Mouse (Mus musculus) left cerebral cortex, adult 9 months (tissue): ENCODE results near the gene Tdrd5.
"Not testable (repeated sequence)": the region's sequence is repeated elsewhere in the genome, so short reads cannot be mapped to it uniquely, and the experiment has no call there.

Experiments
- DNase-seq, 2 experiments: peaks; one replicate each; pipeline ENCODE4 v3.0.0; 2022; ENCODE audit warnings: low spot score in 2 of 2

The Tdrd5 gene

DNA sequence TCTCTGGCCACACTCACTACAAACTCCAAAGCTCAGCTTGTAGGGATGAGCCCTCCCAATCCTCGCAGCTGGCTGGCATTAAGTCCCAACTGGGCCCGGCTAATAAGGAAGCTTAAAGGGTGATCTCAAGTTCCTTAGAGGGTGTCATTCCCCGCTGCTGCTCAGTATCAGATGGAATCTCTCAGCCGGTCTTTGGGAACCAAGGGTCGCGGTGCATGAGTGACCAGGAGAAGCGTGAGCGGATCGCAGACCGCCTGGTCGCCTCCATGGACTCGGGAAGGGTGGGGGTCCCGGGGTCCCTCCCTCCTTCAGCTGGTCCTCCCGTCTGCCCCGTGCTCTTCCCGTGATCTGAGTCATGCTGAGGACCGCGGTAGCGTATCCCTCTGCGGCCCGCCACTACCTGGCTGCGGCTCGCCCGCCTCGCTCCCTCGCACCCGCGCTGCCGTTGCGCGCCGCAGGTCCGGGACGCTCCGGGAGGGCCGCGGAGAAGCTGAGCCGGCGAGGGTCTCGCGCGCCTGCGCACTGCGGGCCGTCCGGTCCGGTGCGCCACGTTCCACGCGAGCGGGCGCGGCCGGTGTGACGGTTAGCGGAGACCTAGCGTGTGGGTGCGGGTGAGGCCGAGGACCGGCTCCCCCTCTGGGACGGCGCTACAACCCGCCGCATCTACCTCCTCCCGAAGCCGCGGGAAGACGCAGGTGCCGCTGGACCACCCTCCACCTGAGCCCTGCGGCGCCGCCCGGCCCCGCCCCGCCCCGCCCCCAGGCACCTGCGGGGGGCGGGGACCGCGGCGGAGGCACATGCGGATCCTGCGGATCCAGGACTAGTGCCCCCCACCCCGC is at the start of gene Tdrd5:
TSS of gene Tdrd5 (minus strand) at position 754 of the 839 bp plus-strand sequence.
- peak in 1 of 2 experiments; percentile 43 for DNase-seq

DNA sequence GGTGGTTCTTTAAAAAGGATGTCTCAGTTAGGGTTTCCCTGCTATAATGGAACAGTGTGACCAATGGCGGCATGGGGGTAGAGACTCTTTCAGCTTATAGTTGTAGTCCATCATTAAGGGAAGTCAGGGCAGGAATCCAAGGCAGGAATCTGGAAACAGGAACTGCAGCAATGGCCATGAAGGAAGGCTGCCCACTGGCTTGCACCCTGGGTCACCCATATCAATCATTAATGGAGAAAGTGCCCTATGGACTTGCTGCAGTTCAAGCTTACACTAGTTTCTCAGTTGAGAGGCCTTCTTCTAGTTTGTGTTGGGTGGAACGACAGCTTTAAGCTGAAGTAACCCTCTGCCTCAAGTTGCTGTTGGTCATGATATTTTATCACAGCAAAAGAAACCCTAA is 49.0 kb upstream of the Tdrd5 start:
- DNase-seq: no peak

DNA sequence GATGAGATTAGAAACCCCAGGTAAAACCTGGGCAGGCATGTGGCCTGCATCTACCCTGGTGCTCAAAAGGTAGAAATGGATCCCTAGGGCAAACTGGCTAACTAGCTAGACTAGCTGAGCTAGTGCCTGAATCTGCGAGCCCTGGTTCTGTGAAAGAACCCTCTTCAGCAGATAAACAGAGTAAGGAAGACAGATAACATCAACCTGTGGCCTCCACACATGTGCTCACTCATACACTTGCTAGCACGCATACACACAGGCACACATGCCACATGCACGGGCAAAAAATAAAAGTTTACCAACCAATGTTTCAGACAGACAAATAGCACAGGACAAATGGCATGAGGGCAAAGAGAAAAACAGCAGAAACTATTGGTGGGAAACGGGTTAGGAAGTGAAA is 47.0 kb upstream of the Tdrd5 start:
- no peak for DNase-seq

- DNase-seq: no peak
These were observed 45.6 kb upstream of the Tdrd5 start for GRCm38 (mm10) chr1:156349031-156349430.

DNA sequence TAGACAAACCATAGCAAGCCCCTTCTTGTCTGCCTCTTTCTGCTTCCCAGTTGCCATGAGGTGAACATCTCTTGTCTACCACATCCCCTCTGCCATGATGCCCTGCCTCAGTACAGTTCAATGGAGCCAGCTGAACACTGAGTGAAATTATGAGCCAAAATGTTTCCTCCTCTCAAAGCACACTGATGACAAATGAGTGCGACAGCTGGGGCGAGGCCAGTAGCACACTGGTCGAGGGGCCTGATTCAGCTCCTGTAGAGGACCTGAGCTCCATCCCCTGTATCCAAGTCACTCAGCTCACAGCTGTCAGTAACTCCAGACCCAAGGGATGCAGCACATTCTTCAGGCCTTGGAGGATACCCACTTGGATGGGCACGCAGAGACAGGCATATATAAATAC is 42.2 kb upstream of the Tdrd5 start:
- no peak for DNase-seq

DNA sequence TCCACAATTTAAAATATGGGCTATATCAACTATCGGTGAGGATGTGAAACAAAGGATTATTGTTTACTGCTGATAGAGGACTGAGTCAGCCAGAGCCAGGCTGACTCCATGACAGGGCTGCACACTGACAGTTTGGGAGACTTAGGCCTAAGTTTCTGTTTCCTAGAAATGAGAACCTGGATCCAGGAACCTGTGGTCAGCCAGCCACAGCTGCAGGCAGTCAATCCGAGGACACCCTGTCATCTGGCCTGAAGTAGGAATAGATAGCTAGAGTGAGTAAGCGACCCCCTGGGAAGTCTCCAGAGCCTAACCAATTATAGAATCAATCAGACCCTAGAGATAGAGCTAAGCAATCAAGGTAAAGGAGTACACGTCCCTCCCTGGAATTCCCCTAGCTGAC is 41.0 kb upstream of the Tdrd5 start:
- DNase-seq: no peak

GRCm38 (mm10) chr1:156340847-156341246 is 37.4 kb upstream of the Tdrd5 start:
- DNase-seq: no peak

- DNase-seq: no peak
These were observed 19.7 kb upstream of the Tdrd5 start for GRCm38 (mm10) chr1:156323126-156323525.

- DNase-seq: no peak
These were observed 7.2 kb upstream of the Tdrd5 start, which contains the start of gene Nphs2 for GRCm38 (mm10) chr1:156310630-156311029. TSS of gene Nphs2 (plus strand) at chr1:156310727.

DNA sequence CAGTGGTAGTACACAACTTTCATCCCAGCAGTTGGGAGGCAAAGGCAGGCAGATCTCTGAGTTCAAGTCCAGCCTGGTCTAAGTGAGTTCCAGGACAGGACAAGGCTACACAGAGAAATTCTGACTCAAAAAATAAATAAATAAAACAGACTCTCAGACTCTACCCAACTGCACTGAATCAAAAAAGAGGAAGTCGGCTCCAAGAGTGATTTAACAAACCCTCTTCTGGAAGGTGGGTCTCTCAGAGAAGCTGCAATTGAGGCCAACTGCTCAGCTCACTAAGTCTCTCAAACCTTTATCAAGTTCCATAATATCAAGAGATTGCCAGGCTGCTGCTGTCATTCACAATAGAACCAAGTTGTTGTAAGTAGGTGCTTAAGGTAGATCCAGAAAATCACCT is 5.1 kb upstream of the Tdrd5 start:
- no peak for DNase-seq

- no peak for DNase-seq
These were observed 13.4 kb downstream of the Tdrd5 start for GRCm38 (mm10) chr1:156290016-156290415.

DNA sequence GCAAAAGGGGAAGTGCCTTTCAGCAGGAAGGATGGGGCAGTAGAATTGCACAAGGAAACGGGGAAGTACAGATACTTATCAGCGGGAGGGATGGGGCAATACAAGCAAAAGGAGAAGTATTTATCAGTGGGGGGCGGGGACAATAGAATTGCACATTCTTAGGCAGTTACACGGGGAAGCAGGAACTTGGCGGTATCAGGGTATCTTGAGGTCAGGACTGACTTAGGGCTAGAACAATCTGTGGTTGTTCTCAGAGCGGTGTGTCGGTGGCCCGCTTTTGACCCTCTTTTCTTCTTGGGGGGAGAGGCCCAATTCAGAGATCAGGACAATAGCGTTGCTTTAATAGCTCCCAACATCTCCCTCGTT is 14.3 kb downstream of the Tdrd5 start:
- not testable (repeated sequence) for DNase-seq

DNA sequence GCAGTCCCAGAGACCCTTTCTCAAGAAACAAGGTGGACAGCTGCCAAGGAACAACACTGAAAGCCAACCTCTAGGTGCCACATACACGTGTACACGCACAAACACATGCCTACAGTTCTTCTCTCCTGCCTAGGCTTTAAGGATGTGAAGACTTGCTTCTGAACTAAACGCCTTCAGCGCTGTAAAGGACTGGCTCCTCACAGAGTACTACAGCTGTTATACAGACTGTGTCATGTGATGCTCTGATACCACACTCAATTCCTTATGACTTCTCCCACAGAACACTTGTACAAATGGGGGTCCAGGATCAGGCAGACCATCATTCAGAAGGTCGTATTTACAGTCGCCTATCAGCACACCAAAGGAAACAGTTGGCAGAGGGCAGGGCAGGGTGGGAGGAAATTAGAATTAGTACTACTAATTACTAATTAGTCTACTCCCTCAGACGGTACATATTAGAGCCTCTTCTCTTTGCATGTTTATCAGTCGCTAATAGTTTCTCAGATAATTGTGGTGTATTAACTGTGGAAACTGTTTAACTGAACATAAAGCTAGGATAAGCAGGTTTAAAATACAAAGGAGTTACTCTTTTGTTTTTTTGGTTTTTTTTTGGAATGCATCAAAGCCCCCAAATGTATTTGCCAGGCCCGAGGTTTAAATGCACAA is 14.8 kb downstream of the Tdrd5 start:
- no peak for DNase-seq

DNA sequence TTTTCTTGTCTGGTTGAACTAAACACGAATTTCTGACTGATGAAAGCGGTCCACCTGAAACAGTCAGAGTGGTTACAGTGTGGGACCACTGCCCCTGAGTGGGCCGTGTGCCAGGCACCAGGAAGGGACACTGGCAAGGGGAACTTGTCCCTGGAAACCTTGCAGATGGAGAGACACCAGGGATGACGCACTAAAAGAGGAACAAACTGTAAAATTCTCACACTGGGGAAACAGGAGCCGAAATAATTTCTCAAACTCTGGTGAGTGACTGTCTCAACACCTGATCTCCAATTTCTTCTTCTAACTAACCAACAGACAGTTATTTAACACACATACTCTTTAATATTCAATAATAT is 17.9 kb downstream of the Tdrd5 start:
- no peak for DNase-seq

- peak in 1 of 2 experiments; percentile 54 for DNase-seq
These were observed 18.5 kb downstream of the Tdrd5 start for GRCm38 (mm10) chr1:156284851-156285540.

GRCm38 (mm10) chr1:156284207-156284606 is 19.3 kb downstream of the Tdrd5 start:
- no peak for DNase-seq

DNA sequence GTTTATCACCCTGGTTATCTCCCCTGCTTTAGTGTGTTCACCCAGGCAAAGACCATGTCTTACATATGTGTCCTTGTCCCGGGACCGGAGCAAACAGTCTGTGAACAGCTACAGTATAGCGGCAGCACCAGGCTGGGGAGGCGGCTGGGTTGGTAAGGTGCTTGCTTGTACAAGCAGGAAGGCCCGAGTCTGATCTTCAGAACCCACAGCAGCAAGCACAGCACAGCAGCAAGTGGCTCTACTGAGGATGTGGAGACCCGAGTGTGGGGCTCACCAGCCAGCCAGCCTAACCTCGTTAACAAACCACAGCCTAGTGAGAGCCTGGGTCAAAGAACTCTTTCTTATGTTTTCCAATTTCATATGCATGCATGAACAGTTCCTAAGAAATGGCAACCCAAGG is 23.3 kb downstream of the Tdrd5 start:
- no peak for DNase-seq

DNA sequence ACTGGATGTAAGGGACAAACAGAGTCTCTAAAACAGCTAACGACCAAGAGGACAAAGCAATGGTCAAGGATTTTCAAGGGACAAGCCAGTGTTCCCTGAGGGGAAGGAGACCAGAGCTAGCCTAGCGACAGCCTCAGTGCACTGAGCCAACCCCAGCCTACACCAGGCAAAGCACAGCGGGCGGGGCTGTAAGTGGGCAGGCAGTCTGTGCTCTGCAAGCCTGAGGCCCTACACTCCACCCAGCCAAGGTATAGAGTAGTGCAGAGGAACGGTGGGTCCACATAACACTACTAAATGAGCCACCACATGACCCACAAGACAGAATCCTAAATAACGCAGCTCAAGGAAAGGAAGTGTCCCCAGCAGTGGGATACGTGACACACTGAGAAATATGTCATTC is 29.8 kb downstream of the Tdrd5 start:
- no peak for DNase-seq

DNA sequence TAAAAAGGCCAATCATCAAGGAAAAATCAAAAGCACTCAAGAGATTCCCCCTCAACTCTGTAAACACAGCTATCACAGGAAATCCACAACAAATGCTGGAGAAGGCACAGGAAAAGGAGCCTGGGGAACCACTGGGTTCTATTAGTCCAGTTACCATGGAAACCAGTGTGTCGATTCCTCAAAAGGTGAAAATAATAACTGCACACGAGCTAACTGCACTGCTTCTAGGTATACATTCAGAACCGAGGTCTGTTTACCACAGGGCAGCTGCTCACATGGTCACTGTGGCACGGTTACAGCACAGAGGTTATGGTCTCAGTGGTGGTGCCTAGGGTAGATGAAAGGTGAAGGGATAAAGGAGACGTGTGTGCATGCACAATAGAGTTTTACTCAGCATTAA is 31.8 kb downstream of the Tdrd5 start:
- no peak for DNase-seq

- DNase-seq: no peak
These were observed 33.0 kb downstream of the Tdrd5 start for GRCm38 (mm10) chr1:156270471-156270870.

DNA sequence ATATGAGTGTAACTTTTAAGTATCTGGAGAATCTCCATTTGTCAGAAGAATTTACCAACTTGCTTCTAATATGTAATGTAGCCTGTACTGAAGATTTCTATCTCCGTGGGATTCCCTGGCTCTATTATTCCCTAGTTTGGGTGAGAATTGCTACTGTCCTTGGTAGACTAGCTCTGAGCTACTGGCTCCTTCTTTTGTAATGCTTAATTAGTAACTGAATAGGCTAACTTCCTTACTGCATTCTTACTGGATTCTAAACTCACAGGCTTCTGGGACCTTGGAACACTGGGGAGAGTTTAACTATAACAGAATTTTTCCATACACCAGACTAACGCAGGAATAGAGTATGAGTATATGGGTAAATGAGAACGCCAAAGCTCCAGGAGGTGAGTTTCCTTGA is 34.9 kb downstream of the Tdrd5 start:
- not testable (repeated sequence) for DNase-seq

DNA sequence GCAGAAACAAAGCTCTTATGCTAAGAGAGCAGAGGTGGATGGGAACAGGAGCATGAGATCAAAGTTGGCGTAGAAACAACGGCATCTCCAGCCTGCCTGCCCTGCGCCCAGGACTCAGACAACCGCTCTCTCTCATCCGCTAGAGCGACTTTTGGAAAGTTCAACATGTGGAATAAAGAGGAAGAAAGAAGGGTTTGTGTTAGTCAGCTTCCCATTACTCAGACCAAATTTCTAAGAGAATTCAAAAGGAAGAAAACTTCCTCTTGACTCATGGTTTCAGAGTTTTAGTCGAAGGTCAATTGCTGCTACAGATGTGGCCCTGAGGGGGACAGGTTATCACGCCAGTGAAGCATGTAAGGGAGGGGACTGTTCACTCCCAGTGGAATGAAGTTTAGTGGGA is 39.5 kb downstream of the Tdrd5 start:
- DNase-seq: no peak

DNA sequence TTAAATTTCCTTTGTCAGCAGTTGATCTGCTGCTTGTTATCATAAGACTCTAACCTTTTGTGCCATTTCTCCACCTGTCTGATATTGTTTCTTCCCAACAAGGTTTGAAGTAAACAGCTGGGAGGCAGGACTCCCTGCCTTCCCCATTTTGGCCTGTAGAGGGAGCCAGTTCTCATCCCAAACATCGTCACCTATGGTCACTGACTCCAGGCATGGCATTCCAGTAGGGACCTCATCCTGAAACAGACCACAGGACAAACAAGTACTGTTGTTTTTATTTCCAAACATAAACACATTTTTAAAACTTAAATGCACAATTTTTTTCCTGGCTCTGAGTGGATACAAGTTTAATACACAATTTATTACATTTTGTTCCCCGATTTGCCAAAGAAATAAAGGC is 40.1 kb downstream of the Tdrd5 start:
- peak in 1 of 2 experiments; percentile 58 for DNase-seq
